Mouse (Mus musculus): ENCODE results near the gene Prrg2. TPM values are rescaled to one million over a fixed set of nuclear protein-coding genes. Genes with fewer than 3 reads are reported as not detected.

Gene Prrg2
- total RNA-seq, 1 experiment from 2014 or later = 6.7 TPM

DNA sequence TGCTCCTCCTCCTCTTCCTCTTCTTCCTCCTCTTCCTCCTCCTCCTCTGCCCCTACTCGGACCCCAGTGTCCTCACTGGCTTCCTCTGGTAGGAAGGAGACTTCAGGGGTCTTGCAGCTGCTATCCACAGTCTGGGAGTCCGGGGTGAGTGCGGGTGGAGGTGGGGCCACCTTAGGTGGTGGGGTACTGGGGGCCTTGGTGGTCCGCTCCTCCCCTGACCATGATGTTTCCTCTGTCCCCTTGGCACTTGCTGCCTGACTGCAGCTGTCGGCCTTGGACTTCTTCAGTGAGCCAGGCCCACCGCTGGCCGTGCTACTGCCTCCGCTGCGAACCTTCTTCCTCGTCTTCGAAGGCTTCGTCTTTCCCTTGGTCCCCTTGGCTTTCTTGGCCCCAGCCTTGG lies 56.0 kb downstream of the Prrg2 start:
- ATAC-seq (replicated peaks in 1 of 2; ENCODE audit: insufficient read depth in 1 of 2, low FRiP score in 2 of 2, low TSS enrichment in 1 of 2, low read depth in 1 of 2, poor library complexity in 2 of 2, severe bottlenecking in 2 of 2) = no peak

DNA sequence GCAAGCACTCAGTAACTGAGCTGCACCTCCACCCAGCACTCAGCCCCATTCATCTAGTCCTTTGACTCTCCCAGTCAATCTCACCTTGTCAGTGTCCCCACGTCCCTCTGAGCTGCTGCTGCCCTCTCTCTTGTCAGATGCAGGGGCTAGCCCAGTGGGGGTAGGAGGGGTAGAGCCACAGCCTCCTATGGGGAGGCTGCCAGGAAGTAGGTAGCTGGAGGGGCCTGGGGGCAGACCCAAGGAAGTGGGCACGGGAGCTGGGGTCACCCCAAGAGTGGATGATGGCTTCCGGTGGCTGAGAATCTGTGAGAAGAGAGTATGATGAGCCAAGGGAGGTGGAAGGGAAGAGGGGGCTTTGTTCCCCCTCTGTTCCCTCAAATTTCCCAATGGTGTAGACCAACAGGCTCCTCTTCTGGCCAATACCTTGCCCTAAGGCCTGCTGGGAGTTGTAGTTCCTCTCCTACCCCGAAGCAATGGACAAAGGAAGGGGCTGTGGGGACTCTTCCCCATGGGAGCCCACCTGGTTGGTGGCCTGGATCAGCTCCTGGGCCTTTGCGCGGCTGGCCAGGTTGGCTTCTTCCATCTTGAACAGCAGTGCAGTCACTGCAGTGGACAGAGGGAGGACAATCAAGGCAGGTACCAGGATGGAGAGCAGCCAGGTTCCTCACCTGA lies 57.0 kb downstream of the Prrg2 start:
- ATAC-seq (replicated peaks in 1 of 2; ENCODE audit: insufficient read depth in 1 of 2, low FRiP score in 2 of 2, low TSS enrichment in 1 of 2, low read depth in 1 of 2, poor library complexity in 2 of 2, severe bottlenecking in 2 of 2) = no peak

DNA sequence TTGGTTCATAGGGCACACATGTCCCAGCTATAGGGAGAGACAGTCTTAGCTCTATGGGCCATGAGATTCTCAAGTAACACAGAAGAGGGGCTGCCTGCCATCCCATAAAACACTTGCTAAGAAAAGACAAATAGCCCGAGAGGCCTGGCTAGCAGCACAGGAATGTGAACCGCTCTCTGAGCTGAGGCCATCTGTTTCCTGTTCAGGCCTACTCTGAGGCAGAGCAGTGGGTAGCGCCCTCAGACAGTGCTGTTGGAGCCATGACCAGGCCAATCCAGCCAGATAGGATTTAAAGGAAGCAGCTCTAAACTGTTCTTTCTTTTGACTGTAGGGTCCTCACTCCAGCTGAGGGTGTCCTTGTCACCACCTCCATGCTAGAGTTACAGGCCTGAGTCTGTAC lies 57.9 kb downstream of the Prrg2 start:
- peak; percentile 56 to 79 for ATAC-seq (replicated peaks in 1 of 2; ENCODE audit: insufficient read depth in 1 of 2, low FRiP score in 2 of 2, low TSS enrichment in 1 of 2, low read depth in 1 of 2, poor library complexity in 2 of 2, severe bottlenecking in 2 of 2)

Other genes with a start within 250 kb of the Prrg2 start
- 96.9 and 114 TPM in 2 replicates for gene Nup62, start 246.6 kb downstream of the Prrg2 start, total RNA-seq (2017)
- gene Il4i1, start 246.3 kb downstream of the Prrg2 start, total RNA-seq (2017) = 1.3 TPM in 1 of 2 replicates, not detected in the other
- 3.1 and 3.3 TPM in 2 replicates for gene Atf5, start 246.0 kb downstream of the Prrg2 start, total RNA-seq (2017)
- gene Akt1s1, start 213.7 kb downstream of the Prrg2 start, total RNA-seq (2017) = 32.6 and 38.0 TPM in 2 replicates
- gene Tbc1d17, start 213.6 kb downstream of the Prrg2 start, total RNA-seq (2017) = 21.6 and 29.3 TPM in 2 replicates
- 27.8 and 30.0 TPM in 2 replicates for gene Pnkp, start 205.5 kb downstream of the Prrg2 start, total RNA-seq (2017)
- gene Ptov1, start 192.9 kb downstream of the Prrg2 start, total RNA-seq (2017) = 41.8 and 54.1 TPM in 2 replicates
- gene Med25, start 170.0 kb downstream of the Prrg2 start, total RNA-seq (2017) = 6.7 and 11.8 TPM in 2 replicates
- gene Fuz, start 166.6 kb downstream of the Prrg2 start, total RNA-seq (2017) = 33.3 and 39.8 TPM in 2 replicates
- gene Ap2a1, start 133.2 kb downstream of the Prrg2 start, total RNA-seq (2017) = 12.4 and 25.5 TPM in 2 replicates
- not detected in 2 replicates for gene Tsks, start 119.5 kb downstream of the Prrg2 start, total RNA-seq (2017)
- 0.20 TPM in 1 of 2 replicates, not detected in the other for gene Cpt1c, start 87.8 kb downstream of the Prrg2 start, total RNA-seq (2017)
- gene Prmt1, start 76.1 kb downstream of the Prrg2 start, total RNA-seq (2017) = 156 and 185 TPM in 2 replicates
- 75.7 and 137 TPM in 2 replicates for gene Irf3, start 65.0 kb downstream of the Prrg2 start, total RNA-seq (2017)
- 19.8 and 35.1 TPM in 2 replicates for gene Bcl2l12, start 64.0 kb downstream of the Prrg2 start, total RNA-seq (2017)
- 11.3 and 13.8 TPM in 2 replicates for gene Scaf1, start 46.3 kb downstream of the Prrg2 start, total RNA-seq (2017)
- gene Rras, start 44.7 kb downstream of the Prrg2 start, total RNA-seq (2017) = 1.9 and 9.0 TPM in 2 replicates
- gene Prr12, start 9.8 kb downstream of the Prrg2 start, total RNA-seq (2017) = 3.9 and 4.6 TPM in 2 replicates
- gene Nosip, start 248 bp downstream of the Prrg2 start, total RNA-seq (2017) = 56.2 and 72.8 TPM in 2 replicates
- gene Rcn3, start 29.5 kb upstream of the Prrg2 start, total RNA-seq (2017) = 41.8 and 52.6 TPM in 2 replicates
- 15.3 and 23.1 TPM in 2 replicates for gene Fcgrt, start 41.2 kb upstream of the Prrg2 start, total RNA-seq (2017)
- 1,545 and 1,649 TPM in 2 replicates for gene Rps11, start 61.8 kb upstream of the Prrg2 start, total RNA-seq (2017)
- 3,499 and 4,043 TPM in 2 replicates for gene Rpl13a, start 66.1 kb upstream of the Prrg2 start, total RNA-seq (2017)
- 0.35 and 0.56 TPM in 2 replicates for gene Gm45713, start 73.6 kb upstream of the Prrg2 start, total RNA-seq (2017)
- gene Flt3l, start 73.8 kb upstream of the Prrg2 start, total RNA-seq (2017) = 15.7 and 18.9 TPM in 2 replicates
- 38.0 and 60.7 TPM in 2 replicates for gene Pih1d1, start 91.6 kb upstream of the Prrg2 start, total RNA-seq (2017)
- 25.0 and 32.6 TPM in 2 replicates for gene Aldh16a1, start 91.9 kb upstream of the Prrg2 start, total RNA-seq (2017)
- 1.0 TPM in 1 of 2 replicates, not detected in the other for gene Slc17a7, start 101.3 kb upstream of the Prrg2 start, total RNA-seq (2017)
- not detected in 2 replicates for gene Gfy, start 116.9 kb upstream of the Prrg2 start, total RNA-seq (2017)
- not detected in 2 replicates for gene Pth2, start 118.3 kb upstream of the Prrg2 start, total RNA-seq (2017)
- gene Ccdc155, start 142.2 kb upstream of the Prrg2 start, total RNA-seq (2017) = 0.60 and 0.75 TPM in 2 replicates
- 37.0 TPM in 2 replicates for gene Dkkl1, start 149.5 kb upstream of the Prrg2 start, total RNA-seq (2017)
- 5.1 and 9.9 TPM in 2 replicates for gene Tead2, start 153.1 kb upstream of the Prrg2 start, total RNA-seq (2017)
- 76.4 and 103 TPM in 2 replicates for gene Cd37, start 176.4 kb upstream of the Prrg2 start, total RNA-seq (2017)
- not detected in 2 replicates for gene Slc6a16, start 178.4 kb upstream of the Prrg2 start, total RNA-seq (2017)
- 0.19 TPM in 1 of 2 replicates, not detected in the other for gene Slc6a21, start 214.8 kb upstream of the Prrg2 start, total RNA-seq (2017)

Data from hematopoietic stem cell, adult 5-6 weeks (primary cell).